Mouse (Mus musculus) gastrocnemius, postnatal 36 days (tissue): ENCODE measurements around the gene Spaca4. TPM values are rescaled to one million over a fixed set of nuclear protein-coding genes. Genes with fewer than 3 reads are reported as not detected.
A peak's percentile ranks its signal among the peaks of the same experiment; 100 is the strongest.

Source experiments
- DNase-seq, 2 experiments: peaks; one replicate each; pipeline ENCODE4 v3.0.0; 2022
- intact Hi-C: fragments of 180-260 bp; cut with DNase I; formaldehyde crosslinking; loops from one replicate; pipeline ENCODE4 v1.15.1; 2025
- total RNA-seq, 2 experiments: library from RNA; stranded (reverse); gene quantifications; 2 replicates each; pipeline ENCODE4 v1.2.3; 2021

The Spaca4 gene
- total RNA-seq, 2 experiments from 2014 or later = not detected

GRCm38 (mm10) chr7:45715090-45715708 is 10.4 kb downstream of the Spaca4 start, which contains the start of gene Rpl18:
Gene Rpl18 (plus strand): TSS chr7:45715457.
- intact Hi-C loops = no loop called here
- peak; percentile 91 to 95 for DNase-seq

DNA sequence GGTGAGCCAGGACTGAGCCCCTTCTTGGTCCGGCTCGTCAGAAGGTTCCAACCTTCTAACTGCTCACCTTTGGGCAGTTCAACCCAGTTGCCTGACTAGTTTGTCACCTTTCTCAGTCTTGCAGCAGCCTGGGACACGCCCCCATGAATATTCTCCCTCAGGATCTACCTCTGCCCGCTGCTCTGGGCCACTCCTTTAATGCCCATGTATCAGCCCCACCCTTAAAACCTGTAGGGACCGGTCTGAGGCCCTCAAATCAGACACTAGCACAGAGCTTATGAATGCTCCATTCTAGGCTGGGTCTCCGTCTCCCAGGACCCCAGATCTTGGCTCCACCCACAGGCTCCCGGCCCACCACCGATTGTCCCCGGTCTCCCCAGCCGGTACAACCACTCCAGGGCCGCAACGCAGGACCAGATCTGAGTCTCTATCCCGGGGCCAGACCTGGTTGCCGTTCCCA is 11.0 kb downstream of the Spaca4 start:
- intact Hi-C loops = no loop called here

GRCm38 (mm10) chr7:45713881-45714520 is 11.6 kb downstream of the Spaca4 start:
- intact Hi-C loops = no loop called here
- no peak for DNase-seq

More for the DNA sequence above, 11.0 kb downstream of the Spaca4 start:
- DNase-seq = no peak

DNA sequence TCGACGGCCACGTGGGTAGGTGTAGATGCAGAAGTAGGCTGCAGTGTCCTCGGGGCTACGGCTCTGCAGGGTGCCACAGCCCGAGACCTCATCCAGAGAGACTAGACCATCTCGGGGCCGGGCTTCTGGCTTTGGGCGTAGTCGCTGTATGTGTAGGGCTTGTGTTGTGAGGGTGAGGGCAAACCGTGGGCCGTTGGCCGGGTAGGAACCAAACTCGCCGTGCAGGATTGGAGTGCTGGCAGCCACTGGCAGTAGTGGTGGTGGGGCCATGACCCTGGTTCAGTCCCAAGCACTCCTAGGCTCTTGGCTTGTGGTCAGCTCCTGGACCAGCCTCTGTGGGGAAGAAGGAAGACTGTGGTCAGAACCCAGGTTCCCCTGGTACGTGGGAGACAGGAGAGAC is 12.2 kb downstream of the Spaca4 start:
- intact Hi-C loops = no loop called here
- DNase-seq = no peak

DNA sequence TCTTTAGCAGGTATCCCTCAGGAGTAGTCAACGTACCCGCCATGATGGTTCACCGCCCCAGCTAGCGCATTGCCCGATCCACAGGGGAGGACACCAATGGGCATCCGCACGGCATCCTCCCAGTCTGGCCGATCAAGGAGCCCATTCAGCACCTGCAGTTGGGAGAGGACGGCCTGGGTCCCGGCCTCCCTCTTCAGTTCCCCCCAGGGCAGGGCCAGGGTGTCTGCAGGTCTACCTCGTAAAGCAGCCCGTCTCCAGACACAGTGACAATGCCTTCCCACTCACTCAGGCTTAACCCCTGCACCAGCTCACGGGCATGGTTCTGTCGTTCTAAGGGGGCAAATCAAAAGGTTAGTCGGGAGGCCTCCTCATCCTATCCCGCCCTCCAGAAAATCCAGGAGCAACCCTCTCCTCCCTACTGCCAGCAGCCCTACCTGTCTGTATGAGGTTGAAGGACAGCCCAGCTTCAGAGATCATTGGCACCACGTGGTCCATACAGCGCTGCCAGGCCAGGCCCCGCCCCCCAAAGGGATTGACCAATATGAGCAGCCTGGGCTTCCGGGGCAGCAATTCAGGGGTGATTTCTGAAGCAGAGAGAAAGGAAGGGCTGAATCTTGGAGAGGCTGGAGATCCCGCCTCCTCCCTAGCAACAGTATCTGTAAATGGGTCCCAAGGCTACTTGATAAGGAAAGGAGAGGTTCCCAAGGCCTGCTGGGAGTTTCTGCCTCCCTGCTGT is 13.4 kb downstream of the Spaca4 start:
- DNase-seq = no peak
- intact Hi-C loops = no loop called here

GRCm38 (mm10) chr7:45711316-45712021 is 14.1 kb downstream of the Spaca4 start:
- no peak for DNase-seq
- intact Hi-C loops = no loop called here

- DNase-seq = no peak
- intact Hi-C loops = no loop called here
Measured at GRCm38 (mm10) chr7:45710477-45711191, 15.0 kb downstream of the Spaca4 start.

GRCm38 (mm10) chr7:45709677-45710355 is 15.8 kb downstream of the Spaca4 start:
- intact Hi-C loops = no loop called here

DNA sequence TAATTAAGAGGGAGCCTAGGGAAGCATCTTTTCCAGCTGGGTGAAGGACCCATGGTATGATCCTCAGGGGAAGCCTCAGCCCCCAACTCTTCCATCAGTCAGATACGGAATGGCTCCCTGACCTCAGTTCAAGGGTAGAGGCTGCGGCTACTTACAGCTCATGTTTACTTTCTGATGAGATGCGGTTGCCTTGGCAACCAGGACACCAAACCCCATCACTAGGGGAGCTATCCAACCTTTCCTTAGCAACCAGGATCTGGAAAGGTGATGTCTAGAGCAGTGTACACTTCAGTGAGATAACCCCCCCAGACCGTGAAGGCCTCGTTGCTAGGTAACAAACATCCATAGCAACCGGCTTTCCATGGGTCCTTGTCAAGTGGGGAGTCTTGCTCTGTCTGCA is 16.6 kb downstream of the Spaca4 start:
- no peak for DNase-seq
- intact Hi-C loops = no loop called here

More at GRCm38 (mm10) chr7:45709677-45710355, 15.8 kb downstream of the Spaca4 start:
- no peak for DNase-seq

- intact Hi-C loops = no loop called here
- DNase-seq = peak in 1 of 2 experiments; percentile 52
Measured at GRCm38 (mm10) chr7:45708221-45708761, 17.3 kb downstream of the Spaca4 start.

DNA sequence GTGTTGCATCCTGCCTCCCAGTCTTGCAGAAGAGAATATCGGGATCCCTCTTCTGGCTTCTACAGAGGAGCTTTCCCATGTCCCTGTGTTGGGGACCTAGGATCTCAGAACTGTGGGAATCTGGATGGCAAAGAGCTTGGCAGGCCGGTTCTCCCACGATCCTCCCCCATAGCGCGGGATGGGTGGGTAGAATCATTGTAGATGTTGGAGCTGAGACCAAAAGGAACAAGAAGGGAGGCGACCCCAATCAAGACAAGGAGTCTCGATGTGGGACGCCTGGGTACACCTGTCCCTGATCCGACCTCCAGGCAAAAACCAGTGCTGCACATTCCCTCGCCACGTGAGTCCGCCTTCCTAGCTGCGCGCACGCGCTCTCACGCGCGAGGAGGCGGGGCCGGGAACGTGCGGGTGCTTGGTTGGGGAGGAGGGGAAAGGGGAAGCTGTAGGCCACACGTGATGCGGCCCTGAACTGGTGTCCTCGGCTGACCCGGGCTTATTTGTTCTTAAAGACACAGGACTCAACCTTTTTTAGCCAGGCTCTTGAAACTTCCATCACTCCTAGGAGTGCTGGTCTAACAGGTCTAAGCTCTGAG is 18.1 kb downstream of the Spaca4 start:
- peak; percentile 96 to 97 for DNase-seq
- intact Hi-C loops = no loop called here

GRCm38 (mm10) chr7:45706721-45707241 is 18.8 kb downstream of the Spaca4 start:
- intact Hi-C loops = no loop called here
- peak; percentile 83 to 90 for DNase-seq

DNA sequence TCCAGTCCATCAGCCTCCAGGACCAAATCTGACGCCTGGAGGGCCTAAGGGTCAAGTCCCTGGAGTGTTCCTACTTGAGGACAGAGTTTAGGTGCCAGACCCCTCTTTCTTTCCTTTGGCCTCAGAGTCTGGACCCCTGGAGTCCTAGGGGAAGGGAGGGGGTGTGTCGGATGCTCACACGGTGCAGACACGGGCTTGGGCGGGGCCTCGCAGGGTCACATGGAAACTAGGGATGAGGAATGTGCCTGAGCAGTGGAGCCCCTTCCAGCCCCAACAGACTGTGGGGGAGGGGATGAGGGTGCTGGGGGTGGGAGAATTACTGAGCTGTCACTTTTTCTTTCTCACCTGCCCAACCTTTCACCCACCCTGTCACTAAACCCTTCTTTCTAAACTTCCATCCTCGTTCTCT is 19.7 kb downstream of the Spaca4 start:
- intact Hi-C loops = no loop called here
- peak; percentile 90 to 91 for DNase-seq

GRCm38 (mm10) chr7:45705443-45705864 is 20.2 kb downstream of the Spaca4 start:
- DNase-seq = no peak
- intact Hi-C loops = no loop called here

GRCm38 (mm10) chr7:45704730-45705442 is 20.7 kb downstream of the Spaca4 start, which contains the start of gene Dbp:
Gene Dbp (plus strand): TSS chr7:45705088.
- intact Hi-C loops = no loop called here
- peak; percentile 98 to 99 for DNase-seq

DNA sequence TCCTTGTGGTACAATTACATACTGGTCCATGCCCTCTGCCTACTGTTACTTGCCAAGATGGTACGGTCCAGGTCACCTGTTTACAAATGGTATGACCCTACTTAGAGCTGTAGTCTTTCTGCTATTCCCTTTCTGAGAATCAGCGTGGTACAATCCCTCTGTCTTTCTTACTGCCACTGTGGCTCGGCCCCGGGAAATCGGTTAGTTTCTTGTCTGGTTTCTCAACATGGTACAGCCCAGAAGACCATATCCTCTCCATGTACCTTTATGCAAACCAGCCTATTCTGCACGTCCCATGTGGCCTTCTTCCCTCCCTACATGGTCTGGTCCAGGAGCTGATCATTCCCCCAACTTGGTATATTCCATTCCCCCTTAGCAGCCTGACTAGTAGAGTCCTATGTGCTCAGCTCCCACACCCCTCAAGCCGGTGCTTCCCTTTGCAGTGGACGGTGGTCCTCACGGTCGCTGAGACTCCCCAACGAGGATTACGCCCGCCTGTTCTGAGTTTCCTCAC is 21.5 kb downstream of the Spaca4 start:
- peak; percentile 45 to 68 for DNase-seq
- intact Hi-C loops = no loop called here

GRCm38 (mm10) chr7:45703521-45704033 is 22.0 kb downstream of the Spaca4 start:
- peak in 1 of 2 experiments; percentile 16 for DNase-seq
- intact Hi-C loops = no loop called here
